ENCODE assay signal across 12 mouse cellular contexts in the genomic region with DNA sequence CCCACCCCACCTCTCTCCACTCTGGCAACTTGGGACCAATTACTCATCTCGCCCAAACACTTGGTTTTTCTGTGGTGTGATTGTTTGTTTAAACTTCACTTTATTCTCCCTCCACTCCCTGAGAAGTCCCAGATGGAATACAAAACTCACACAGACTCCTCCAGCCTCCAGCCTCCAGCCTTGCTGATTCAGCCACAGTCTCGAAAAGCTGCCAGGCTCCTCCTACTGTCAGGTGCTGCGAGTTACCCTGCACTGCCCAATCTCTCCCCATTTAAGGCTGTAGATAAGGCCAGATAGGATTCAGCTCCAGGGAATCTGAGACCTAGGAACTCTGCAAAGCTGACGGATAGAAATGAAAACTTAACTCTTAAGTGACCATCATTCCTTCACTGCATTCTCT.
DNase-seq lines count a peak whose midpoint lies in the region; TF ChIP-seq lines count a peak whose summit lies in the region.
"Had no signal": no experiment of that assay in that cellular context is flagged by ENCODE, and none has a peak within 500 bp of the region (broad histone marks: within the 10 kb centered on the region; RNA-seq: fewer than 3 reads in every experiment).

No protein-coding gene starts in this region.

- DNase-seq in layer of hippocampus, adult 11-12 months (ENCODE audit: low spot score) = peak; percentile 8
- no peak for DNase-seq in layer of hippocampus, adult 2 months (ENCODE audit: low spot score in 2 of 2)
- DNase-seq in Muller cell, postnatal 12 days (ENCODE audit: inconsistent ontology term) = peak; percentile 9
- peak; percentile 55 for DNase-seq in embryo, embryonic 10 days (ENCODE audit: low spot score)
- peak; percentile 16 to 32 for DNase-seq in kidney, postnatal 4 days
- no peak for DNase-seq in cerebellum, adult 11 months
- DNase-seq in retina, embryonic 14.5 days (ENCODE audit: low spot score) = no peak
- DNase-seq: adrenal gland, postnatal 25 days; gastrocnemius, adult 2 months had no signal

- TF ChIP-seq CTCF in layer of hippocampus, adult 2 months (conservative IDR thresholded peaks at IDR 0.05) = no peak

- no peak overlapping the region for H3K27ac ChIP-seq in layer of hippocampus, adult 2 months
- H3K27ac ChIP-seq: gastrocnemius, adult 2 months; hindbrain, embryonic 14.5 days; limb, embryonic 15.5 days; midbrain, embryonic 12.5 days had no signal

- no peak overlapping the region for H3K4me3 ChIP-seq in layer of hippocampus, adult 2 months
- H3K4me3 ChIP-seq: gastrocnemius, adult 2 months; limb, embryonic 15.5 days; midbrain, embryonic 12.5 days had no signal

Comparison
In these comparisons a context has a peak if more than half of its experiments do, and no peak if none do; other contexts are left out.
1. DNase-seq: peak in layer of hippocampus, adult 11-12 months (single experiment), Muller cell, postnatal 12 days (single experiment), embryo, embryonic 10 days (single experiment) and kidney, postnatal 4 days (2 of 2); none in layer of hippocampus, adult 2 months (0 of 2), cerebellum, adult 11 months (single experiment) and retina, embryonic 14.5 days (single experiment).